Mouse (Mus musculus): ENCODE data around the gene Ubqln3. TPM values are rescaled to one million over a fixed set of nuclear protein-coding genes. Genes with fewer than 3 reads are reported as not detected.

The Ubqln3 gene
- polyA plus RNA-seq (2012; rRNA removed), result not detected in 2 replicates

- Histone ChIP-seq H3K27ac (ENCODE audit: insufficient read depth, low read length) (no peak within 1 kb of the TSS), H3K27me3 (ENCODE audit: control insufficient read depth, insufficient read depth, low read length) (no peaks in the 10 kb centered on the region), H3K4me1 (ENCODE audit: control insufficient read depth, insufficient read depth, low read length) (no peaks in the 10 kb centered on the region), H3K4me3 (replicated peaks; ENCODE audit: insufficient read depth, low read depth, low read length) (no peak within 1 kb of the TSS)
- 55% methylated on average over 3 of the region's 3 CpGs for WGBS
- DNase-seq, result no peak
- TF ChIP-seq POLR2A (IDR thresholded peaks at IDR 0.05; ENCODE audit: borderline replicate concordance, insufficient read depth, low read length), result no peak
- no peak for TF ChIP-seq CTCF (IDR thresholded peaks at IDR 0.05; ENCODE audit: borderline replicate concordance, insufficient read depth, low read depth, low read length)
Observed at GRCm38 (mm10) chr7:104143179-104143578, at the start of gene Ubqln3. Gene Ubqln3, minus strand, starts transcription at chr7:104143279.

- no peak for DNase-seq
- no peak overlapping the region for H3K27ac ChIP-seq (ENCODE audit: insufficient read depth, low read length)
- no peaks in the 10 kb centered on the region for H3K4me1 ChIP-seq (ENCODE audit: control insufficient read depth, insufficient read depth, low read length)
- no peaks in the 10 kb centered on the region for H3K27me3 ChIP-seq (ENCODE audit: control insufficient read depth, insufficient read depth, low read length)
- TF ChIP-seq POLR2A (IDR thresholded peaks at IDR 0.05; ENCODE audit: borderline replicate concordance, insufficient read depth, low read length), result no peak
- no peak for TF ChIP-seq CTCF (IDR thresholded peaks at IDR 0.05; ENCODE audit: borderline replicate concordance, insufficient read depth, low read depth, low read length)
- no peak overlapping the region for H3K4me3 ChIP-seq (replicated peaks; ENCODE audit: insufficient read depth, low read depth, low read length)
- WGBS, result 63% methylated on average over 9 of the region's 9 CpGs
Observed at GRCm38 (mm10) chr7:104191275-104191674, 48.2 kb upstream of the Ubqln3 start.

GRCm38 (mm10) chr7:104183292-104183691 lies 40.2 kb upstream of the Ubqln3 start, which contains the start of gene Olfr648:
Gene Olfr648, minus strand, starts transcription at chr7:104183392.
- 89% methylated on average over 2 of the region's 2 CpGs for WGBS
- no peaks in the 10 kb centered on the region for H3K27me3 ChIP-seq (ENCODE audit: control insufficient read depth, insufficient read depth, low read length)

GRCm38 (mm10) chr7:104179074-104179473 lies 36.0 kb upstream of the Ubqln3 start:
- 61% methylated on average over 1 of the region's 1 CpGs for WGBS
- no peak for TF ChIP-seq CTCF (IDR thresholded peaks at IDR 0.05; ENCODE audit: borderline replicate concordance, insufficient read depth, low read depth, low read length)
- no peak for TF ChIP-seq POLR2A (IDR thresholded peaks at IDR 0.05; ENCODE audit: borderline replicate concordance, insufficient read depth, low read length)
- H3K27me3 ChIP-seq (ENCODE audit: control insufficient read depth, insufficient read depth, low read length), result no peaks in the 10 kb centered on the region
- no peaks in the 10 kb centered on the region for H3K4me1 ChIP-seq (ENCODE audit: control insufficient read depth, insufficient read depth, low read length)
- H3K4me3 ChIP-seq (replicated peaks; ENCODE audit: insufficient read depth, low read depth, low read length), result no peak overlapping the region
- no peak overlapping the region for H3K27ac ChIP-seq (ENCODE audit: insufficient read depth, low read length)
- DNase-seq, result no peak

More at GRCm38 (mm10) chr7:104183292-104183691, 40.2 kb upstream of the Ubqln3 start, which contains the start of gene Olfr648:
- H3K4me1 ChIP-seq (ENCODE audit: control insufficient read depth, insufficient read depth, low read length), result no peaks in the 10 kb centered on the region
- H3K4me3 ChIP-seq (replicated peaks; ENCODE audit: insufficient read depth, low read depth, low read length), result no peak within 1 kb of the TSS
- H3K27ac ChIP-seq (ENCODE audit: insufficient read depth, low read length), result no peak within 1 kb of the TSS
- TF ChIP-seq CTCF (IDR thresholded peaks at IDR 0.05; ENCODE audit: borderline replicate concordance, insufficient read depth, low read depth, low read length), result no peak
- no peak for TF ChIP-seq POLR2A (IDR thresholded peaks at IDR 0.05; ENCODE audit: borderline replicate concordance, insufficient read depth, low read length)
- no peak for DNase-seq

- TF ChIP-seq POLR2A (IDR thresholded peaks at IDR 0.05; ENCODE audit: borderline replicate concordance, insufficient read depth, low read length) (no peak), CTCF (IDR thresholded peaks at IDR 0.05; ENCODE audit: borderline replicate concordance, insufficient read depth, low read depth, low read length) (no peak)
- 43% methylated on average over 5 of the region's 5 CpGs for WGBS
Observed at GRCm38 (mm10) chr7:104178422-104179054, 35.5 kb upstream of the Ubqln3 start.

GRCm38 (mm10) chr7:104175085-104175484 lies 32.0 kb upstream of the Ubqln3 start:
- 10% methylated on average over 1 of the region's 1 CpGs for WGBS
- Histone ChIP-seq H3K4me3 (replicated peaks; ENCODE audit: insufficient read depth, low read depth, low read length) (no peak overlapping the region), H3K27ac (ENCODE audit: insufficient read depth, low read length) (no peak overlapping the region), H3K27me3 (ENCODE audit: control insufficient read depth, insufficient read depth, low read length) (no peaks in the 10 kb centered on the region), H3K4me1 (ENCODE audit: control insufficient read depth, insufficient read depth, low read length) (no peaks in the 10 kb centered on the region)
- no peak for TF ChIP-seq CTCF (IDR thresholded peaks at IDR 0.05; ENCODE audit: borderline replicate concordance, insufficient read depth, low read depth, low read length)
- TF ChIP-seq POLR2A (IDR thresholded peaks at IDR 0.05; ENCODE audit: borderline replicate concordance, insufficient read depth, low read length), result no peak
- DNase-seq, result no peak

More at GRCm38 (mm10) chr7:104178422-104179054, 35.5 kb upstream of the Ubqln3 start:
- H3K27ac ChIP-seq (ENCODE audit: insufficient read depth, low read length), result no peak overlapping the region
- H3K4me3 ChIP-seq (replicated peaks; ENCODE audit: insufficient read depth, low read depth, low read length), result no peak overlapping the region
- no peaks in the 10 kb centered on the region for H3K4me1 ChIP-seq (ENCODE audit: control insufficient read depth, insufficient read depth, low read length)
- no peak for DNase-seq
- H3K27me3 ChIP-seq (ENCODE audit: control insufficient read depth, insufficient read depth, low read length), result no peaks in the 10 kb centered on the region

- H3K27me3 ChIP-seq (ENCODE audit: control insufficient read depth, insufficient read depth, low read length), result no peaks in the 10 kb centered on the region
- TF ChIP-seq POLR2A (IDR thresholded peaks at IDR 0.05; ENCODE audit: borderline replicate concordance, insufficient read depth, low read length) (no peak), CTCF (IDR thresholded peaks at IDR 0.05; ENCODE audit: borderline replicate concordance, insufficient read depth, low read depth, low read length) (no peak)
- no peak overlapping the region for H3K27ac ChIP-seq (ENCODE audit: insufficient read depth, low read length)
- H3K4me3 ChIP-seq (replicated peaks; ENCODE audit: insufficient read depth, low read depth, low read length), result no peak overlapping the region
- no peak for DNase-seq
- no peaks in the 10 kb centered on the region for H3K4me1 ChIP-seq (ENCODE audit: control insufficient read depth, insufficient read depth, low read length)
- WGBS, result 73% methylated on average over 6 of the region's 6 CpGs
Observed at GRCm38 (mm10) chr7:104169634-104170204, 26.6 kb upstream of the Ubqln3 start.

- Histone ChIP-seq H3K27ac (ENCODE audit: insufficient read depth, low read length) (no peak overlapping the region), H3K4me1 (ENCODE audit: control insufficient read depth, insufficient read depth, low read length) (no peaks in the 10 kb centered on the region), H3K27me3 (ENCODE audit: control insufficient read depth, insufficient read depth, low read length) (no peaks in the 10 kb centered on the region), H3K4me3 (replicated peaks; ENCODE audit: insufficient read depth, low read depth, low read length) (no peak overlapping the region)
- TF ChIP-seq POLR2A (IDR thresholded peaks at IDR 0.05; ENCODE audit: borderline replicate concordance, insufficient read depth, low read length) (no peak), CTCF (IDR thresholded peaks at IDR 0.05; ENCODE audit: borderline replicate concordance, insufficient read depth, low read depth, low read length) (no peak)
- 85% methylated on average over 6 of the region's 6 CpGs for WGBS
- no peak for DNase-seq
Observed at GRCm38 (mm10) chr7:104167105-104167504, 24.0 kb upstream of the Ubqln3 start.
